Comparison of ENCODE assay signal across 15 mouse cellular contexts in genomic region chr5:44710132-44710871, GRCm38 (mm10).
DNase-seq lines count a peak whose midpoint lies in the region; ATAC-seq and TF ChIP-seq lines count a peak whose summit lies in the region.
"Had no signal": no experiment of that assay in that cellular context is flagged by ENCODE, and none has a peak within 500 bp of the region (broad histone marks: within the 10 kb centered on the region; RNA-seq: fewer than 3 reads in every experiment).

No protein-coding gene starts in this region.

- no peak overlapping the region for H3K4me3 ChIP-seq in hindbrain, embryonic 16.5 days (ENCODE audit: low read length)
- H3K4me3 ChIP-seq in hindbrain, embryonic 11.5 days (ENCODE audit: low read depth, low read length) = no peak overlapping the region
- H3K4me3 ChIP-seq in ES-Bruce4 (ENCODE audit: low read depth, low read length) = no peak overlapping the region
- no peak overlapping the region for H3K4me3 ChIP-seq in brown adipose tissue, adult 24 weeks (ENCODE audit: insufficient read depth, low read depth, low read length)
- no peak overlapping the region for H3K4me3 ChIP-seq in liver, postnatal 0 days (ENCODE audit: low read depth, low read length)
- H3K4me3 ChIP-seq: embryonic facial prominence, embryonic 15.5 days; forebrain, embryonic 12.5 days; hindbrain, embryonic 12.5 days; limb, embryonic 13.5 days; midbrain, embryonic 15.5 days had no signal

- no peaks in the 10 kb centered on the region for H3K36me3 ChIP-seq in hindbrain, embryonic 16.5 days (ENCODE audit: control insufficient read depth, insufficient read depth, low read length)
- no peaks in the 10 kb centered on the region for H3K36me3 ChIP-seq in hindbrain, embryonic 11.5 days (ENCODE audit: control insufficient read depth, insufficient read depth, low read length)
- H3K36me3 ChIP-seq in ES-Bruce4 (ENCODE audit: control insufficient read depth, insufficient read depth, low read length, poor library complexity, severe bottlenecking) = no peaks in the 10 kb centered on the region
- H3K36me3 ChIP-seq in liver, postnatal 0 days (replicated peaks; ENCODE audit: insufficient read depth, low read length) = no peaks in the 10 kb centered on the region
- H3K36me3 ChIP-seq: embryonic facial prominence, embryonic 15.5 days; forebrain, embryonic 12.5 days; hindbrain, embryonic 12.5 days; limb, embryonic 13.5 days; midbrain, embryonic 15.5 days had no signal

- peak; percentile 13; the same call in 1 of the 2 replicates for ATAC-seq in hindbrain, embryonic 16.5 days
- no peak for ATAC-seq in hindbrain, embryonic 11.5 days (ENCODE audit: low FRiP score)
- peak; percentile 69; the same call in 1 of the 2 replicates for ATAC-seq in liver, postnatal 0 days
- ATAC-seq: midbrain, embryonic 15.5 days had no signal

- WGBS in hindbrain, embryonic 16.5 days = 53% methylated on average over 4 of the region's 4 CpGs
- 60% methylated on average over 4 of the region's 4 CpGs for WGBS in hindbrain, embryonic 11.5 days
- WGBS in liver, postnatal 0 days (ENCODE audit: insufficient replicate concordance) = 59% methylated on average over 4 of the region's 4 CpGs

- TF ChIP-seq EP300 in ES-Bruce4 (IDR thresholded peaks at IDR 0.05; ENCODE audit: insufficient read depth, low read depth, low read length) = 0 out of 2 replicates have a peak, but pooled peaks have one; percentile 31
- no peak for TF ChIP-seq EP300 in liver, postnatal 0 days (IDR thresholded peaks at IDR 0.05; ENCODE audit: low read depth)

- H3K27me3 ChIP-seq in hindbrain, embryonic 16.5 days (replicated peaks; ENCODE audit: control insufficient read depth, insufficient read depth, low read length) = no peaks in the 10 kb centered on the region
- no peaks in the 10 kb centered on the region for H3K27me3 ChIP-seq in hindbrain, embryonic 11.5 days (ENCODE audit: control insufficient read depth, insufficient read depth, low read length)
- H3K27me3 ChIP-seq in ES-Bruce4 (ENCODE audit: control insufficient read depth, insufficient read depth, low read length, poor library complexity, severe bottlenecking) = no peaks in the 10 kb centered on the region
- H3K27me3 ChIP-seq in liver, postnatal 0 days (ENCODE audit: insufficient read depth, low read length) = no peaks in the 10 kb centered on the region
- H3K27me3 ChIP-seq: embryonic facial prominence, embryonic 15.5 days; forebrain, embryonic 12.5 days; hindbrain, embryonic 12.5 days; limb, embryonic 13.5 days; midbrain, embryonic 15.5 days had no signal

- no peaks in the 10 kb centered on the region for H3K9me3 ChIP-seq in hindbrain, embryonic 16.5 days (ENCODE audit: control insufficient read depth, low read length)
- no peaks in the 10 kb centered on the region for H3K9me3 ChIP-seq in hindbrain, embryonic 11.5 days (ENCODE audit: control insufficient read depth, low read length)
- H3K9me3 ChIP-seq in ES-Bruce4 (replicated peaks; ENCODE audit: control insufficient read depth, insufficient read depth, low read length, poor library complexity, severe bottlenecking) = no peaks in the 10 kb centered on the region
- H3K9me3 ChIP-seq in liver, postnatal 0 days (ENCODE audit: low read length) = no peaks in the 10 kb centered on the region
- H3K9me3 ChIP-seq: embryonic facial prominence, embryonic 15.5 days; forebrain, embryonic 12.5 days; hindbrain, embryonic 12.5 days; limb, embryonic 13.5 days; midbrain, embryonic 15.5 days had no signal

- H3K4me1 ChIP-seq in hindbrain, embryonic 16.5 days (ENCODE audit: control insufficient read depth, insufficient read depth, low read depth, low read length) = peaks cover 4% of the 10 kb centered on the region; the same call in 1 of the 2 replicates
- 0 out of 2 replicates have a peak, but pooled peaks cover 2% of the 10 kb centered on the region for H3K4me1 ChIP-seq in hindbrain, embryonic 11.5 days (replicated peaks; ENCODE audit: control insufficient read depth, insufficient read depth, low read length)
- H3K4me1 ChIP-seq in ES-Bruce4 (ENCODE audit: control insufficient read depth, insufficient read depth, low read length) = peaks cover 2% of the 10 kb centered on the region
- H3K4me1 ChIP-seq in brown adipose tissue, adult 24 weeks (ENCODE audit: control insufficient read depth, insufficient read depth, insufficient read length, low read length) = peaks cover 27% of the 10 kb centered on the region
- H3K4me1 ChIP-seq in liver, postnatal 0 days (ENCODE audit: insufficient read depth) = peaks cover 6% of the 10 kb centered on the region

- no peak for DNase-seq in hindbrain, embryonic 11.5 days (ENCODE audit: low spot score)
- no peak for DNase-seq in liver, postnatal 0 days
- no peak for DNase-seq in adrenal gland, postnatal 25 days
- no peak for DNase-seq in left cerebral cortex, adult 18-20 months (ENCODE audit: low spot score in 2 of 2)
- DNase-seq: cerebellum, adult 11 months; embryo, embryonic 11 days had no signal

- H3K4me2 ChIP-seq in hindbrain, embryonic 16.5 days (ENCODE audit: low read length) = no peak overlapping the region
- H3K4me2 ChIP-seq in hindbrain, embryonic 11.5 days (replicated peaks; ENCODE audit: low read depth, low read length) = no peak overlapping the region
- H3K4me2 ChIP-seq in liver, postnatal 0 days (ENCODE audit: low read depth, low read length) = no peak overlapping the region
- H3K4me2 ChIP-seq: embryonic facial prominence, embryonic 15.5 days; forebrain, embryonic 12.5 days; hindbrain, embryonic 12.5 days; limb, embryonic 13.5 days; lung, embryonic 14.5 days; midbrain, embryonic 15.5 days had no signal

- H3K9ac ChIP-seq in hindbrain, embryonic 16.5 days (ENCODE audit: low read depth, low read length) = no peak overlapping the region
- H3K9ac ChIP-seq in hindbrain, embryonic 11.5 days (ENCODE audit: low read depth, low read length) = no peak overlapping the region
- H3K9ac ChIP-seq in ES-Bruce4 (ENCODE audit: low read depth, poor library complexity, severe bottlenecking) = no peak overlapping the region
- no peak overlapping the region for H3K9ac ChIP-seq in liver, postnatal 0 days (replicated peaks)
- H3K9ac ChIP-seq: embryonic facial prominence, embryonic 15.5 days; forebrain, embryonic 12.5 days; hindbrain, embryonic 12.5 days; limb, embryonic 13.5 days; lung, embryonic 14.5 days; midbrain, embryonic 15.5 days had no signal

- no peak for TF ChIP-seq POLR2A in ES-Bruce4 (IDR thresholded peaks at IDR 0.05; ENCODE audit: insufficient read depth, low read length)

- no peak for TF ChIP-seq CTCF in ES-Bruce4 (IDR thresholded peaks at IDR 0.05; ENCODE audit: low read depth, low read length)
- no peak for TF ChIP-seq CTCF in liver, postnatal 0 days (IDR thresholded peaks at IDR 0.05; ENCODE audit: low read depth)

- no peak overlapping the region for H3K27ac ChIP-seq in hindbrain, embryonic 16.5 days (ENCODE audit: low read depth, low read length)
- H3K27ac ChIP-seq in hindbrain, embryonic 11.5 days (ENCODE audit: low read depth, low read length) = no peak overlapping the region
- no peak overlapping the region for H3K27ac ChIP-seq in ES-Bruce4 (ENCODE audit: insufficient read depth, low read length)
- peak overlapping the region; percentile 62 for H3K27ac ChIP-seq in brown adipose tissue, adult 24 weeks (replicated peaks; ENCODE audit: low read depth, low read length)
- H3K27ac ChIP-seq in liver, postnatal 0 days (ENCODE audit: low read depth) = no peak overlapping the region
- H3K27ac ChIP-seq: embryonic facial prominence, embryonic 15.5 days; forebrain, embryonic 12.5 days; hindbrain, embryonic 12.5 days; limb, embryonic 13.5 days; midbrain, embryonic 15.5 days had no signal
